In the genomic region with DNA sequence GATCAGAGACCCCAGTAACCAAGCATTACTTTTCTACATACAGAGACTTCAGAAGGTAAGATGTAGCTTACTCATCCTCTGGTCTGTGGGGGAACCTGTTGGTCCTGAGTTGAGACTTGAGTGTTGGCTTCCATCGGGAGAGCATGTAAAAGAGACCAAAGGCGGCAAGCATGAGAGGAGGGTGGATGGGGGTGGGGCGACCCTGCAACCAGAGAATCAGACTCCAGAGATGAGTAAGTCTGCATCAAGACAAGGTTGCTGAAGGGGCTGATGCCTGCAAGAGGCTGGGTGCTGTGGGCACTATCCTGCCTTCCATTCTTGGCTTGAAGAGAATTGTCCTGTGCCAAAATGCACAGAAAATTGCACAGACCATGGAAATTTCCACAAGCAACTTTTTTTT, we compare ENCODE assay signal across 26 mouse cellular contexts.
"Had no signal": no experiment of that assay in that cellular context is flagged by ENCODE, and none has a peak within 500 bp of the region (broad histone marks: within the 10 kb centered on the region; RNA-seq: fewer than 3 reads in every experiment).

No protein-coding gene starts in this region.

- H3K36me3 ChIP-seq: heart, embryonic 13.5 days; heart, embryonic 15.5 days; hindbrain, embryonic 13.5 days; hindbrain, embryonic 15.5 days; intestine, embryonic 15.5 days; limb, embryonic 10.5 days; limb, embryonic 12.5 days; liver, embryonic 13.5 days; liver, embryonic 15.5 days had no signal

- H3K27ac ChIP-seq: heart, embryonic 13.5 days; heart, embryonic 15.5 days; hindbrain, embryonic 13.5 days; hindbrain, embryonic 15.5 days; hindbrain, postnatal 0 days; intestine, embryonic 15.5 days; layer of hippocampus, adult 2 months; limb, embryonic 10.5 days; limb, embryonic 12.5 days; liver, embryonic 13.5 days; liver, embryonic 15.5 days had no signal

- H3K27me3 ChIP-seq: heart, embryonic 13.5 days; heart, embryonic 15.5 days; hindbrain, embryonic 13.5 days; hindbrain, embryonic 15.5 days; intestine, embryonic 15.5 days; limb, embryonic 12.5 days; liver, embryonic 13.5 days; liver, embryonic 15.5 days had no signal

- DNase-seq: gastrocnemius, postnatal 14 days; gastrocnemius, postnatal 36 days; heart, adult 18-20 months; heart, postnatal 14 days; heart, postnatal 36 days; kidney, adult 18-20 months; kidney, adult 8-10 months; kidney, postnatal 10 days; kidney, postnatal 25 days; kidney, postnatal 4 days; liver; liver, embryonic 13.5 days had no signal

- H3K4me2 ChIP-seq: heart, embryonic 11.5 days; heart, embryonic 13.5 days; heart, embryonic 15.5 days; hindbrain, embryonic 13.5 days; hindbrain, embryonic 15.5 days; intestine, embryonic 15.5 days; limb, embryonic 12.5 days; liver, embryonic 11.5 days; liver, embryonic 13.5 days; liver, embryonic 15.5 days had no signal

- H3K4me3 ChIP-seq: heart, embryonic 13.5 days; heart, embryonic 15.5 days; hindbrain, embryonic 13.5 days; hindbrain, embryonic 15.5 days; intestine, embryonic 15.5 days; layer of hippocampus, adult 2 months; limb, embryonic 10.5 days; limb, embryonic 12.5 days; liver, embryonic 13.5 days; liver, embryonic 15.5 days had no signal

- ATAC-seq: hindbrain, postnatal 0 days; inflammation-experienced regulatory T-cells, adult 6 months; intestine, embryonic 15.5 days; intestine, postnatal 0 days had no signal
